Mouse (Mus musculus): ENCODE results near the gene Arhgap45. TPM values are rescaled to one million over a fixed set of nuclear protein-coding genes. Genes with fewer than 3 reads are reported as not detected.
A peak's percentile ranks its signal among the peaks of the same experiment; 100 is the strongest.

Gene Arhgap45
- total RNA-seq, 2 experiments from 2014 or later: 3.5 TPM

DNA sequence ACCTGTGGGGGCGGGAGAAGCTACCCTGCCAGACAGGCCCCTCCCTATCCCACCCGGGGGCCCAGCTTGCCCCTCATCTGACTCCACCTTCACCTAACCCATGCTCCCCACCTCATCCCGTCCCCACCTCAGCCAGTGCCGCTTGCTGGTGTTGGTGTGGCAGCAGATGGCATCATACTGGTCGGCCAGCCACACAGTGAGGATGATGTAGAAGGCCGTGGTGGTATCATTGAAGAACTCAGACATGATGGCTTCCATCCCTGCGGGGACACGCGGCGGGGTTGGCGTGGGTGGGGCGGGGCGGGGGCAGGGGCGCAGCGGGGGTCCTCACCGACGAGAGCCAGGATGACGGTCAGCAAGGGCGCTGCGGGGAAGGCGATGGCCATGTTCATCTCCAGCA is 38.4 kb upstream of the Arhgap45 start:
- Histone ChIP-seq H3K4me3 (no peak overlapping the region), H3K27ac (no peak overlapping the region)
- TF ChIP-seq CTCF (IDR thresholded peaks at IDR 0.05): no peak
- intact Hi-C loops (cut with DNase I): no loop called here
- DNase-seq (ENCODE audit: extremely low spot score in 1 of 2, low spot score in 2 of 2): no peak

DNA sequence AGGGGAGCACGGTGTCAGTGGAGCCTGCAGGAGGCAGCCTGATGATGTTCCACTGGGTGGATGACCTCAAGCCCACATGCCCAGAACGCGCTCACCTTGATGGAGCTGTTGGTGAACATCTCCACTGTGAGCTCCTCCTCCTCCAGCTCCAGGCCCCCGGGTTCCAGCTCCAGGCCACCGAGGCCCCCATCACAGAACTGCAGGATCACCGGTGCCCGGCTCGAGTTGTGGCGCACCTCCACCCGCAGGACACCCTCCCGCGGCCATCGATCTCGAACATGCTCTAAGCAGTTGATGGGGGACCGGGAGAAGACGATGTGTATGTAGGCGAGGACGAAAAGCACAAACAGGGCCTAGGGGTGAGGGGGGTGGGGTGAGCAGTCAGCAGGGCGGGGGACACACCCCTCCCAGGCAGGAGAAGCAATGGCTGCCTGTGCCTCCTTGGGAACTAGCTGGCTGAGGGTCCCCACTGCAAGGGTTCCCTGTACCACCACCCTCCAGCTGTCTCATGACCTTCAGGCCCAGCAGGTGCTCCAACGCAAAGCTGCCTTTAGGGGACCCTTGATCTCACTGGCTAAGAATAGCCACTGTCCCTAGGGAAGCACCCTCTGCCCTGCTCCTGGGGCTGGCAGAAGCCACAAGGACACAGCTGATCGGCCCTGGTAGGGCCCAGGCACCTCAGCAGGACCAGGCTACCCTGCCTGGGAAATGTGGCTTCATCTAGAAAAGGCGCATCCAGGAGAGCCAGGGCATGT is 36.9 kb upstream of the Arhgap45 start:
- no peak for TF ChIP-seq CTCF (IDR thresholded peaks at IDR 0.05)
- no peak overlapping the region for H3K4me3 ChIP-seq
- DNase-seq (ENCODE audit: extremely low spot score in 1 of 2, low spot score in 2 of 2): no peak
- H3K27ac ChIP-seq: no peak overlapping the region
- intact Hi-C loops (cut with DNase I): loop anchor here (10.0 kb wide), 1 partner anchor 265 kb away; the partner anchor contains the start of gene Ndufs7

DNA sequence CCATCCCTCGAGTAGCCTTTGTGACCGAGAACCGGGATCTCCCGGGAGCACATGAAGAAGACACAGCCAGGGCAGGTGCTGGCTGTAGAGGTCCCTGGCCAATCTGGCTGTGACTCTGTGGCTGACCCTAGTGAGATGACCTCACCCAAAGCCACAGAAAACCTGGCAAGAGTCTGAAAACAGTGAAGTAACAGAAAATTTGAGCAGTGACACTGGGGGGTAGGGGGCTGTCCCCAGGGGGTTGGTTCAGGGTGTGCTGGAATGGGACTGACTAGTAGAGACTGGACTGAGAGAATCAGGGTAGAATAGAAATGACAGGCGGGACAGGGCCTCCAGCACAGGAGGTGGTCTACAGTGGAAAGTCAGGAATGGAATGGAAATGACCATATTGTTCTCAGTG is 33.2 kb upstream of the Arhgap45 start:
- intact Hi-C loops (cut with DNase I): loop anchor here (10.0 kb wide), 1 partner anchor 262 kb away; the partner anchor contains the start of gene Ndufs7
- Histone ChIP-seq H3K27ac (peak overlapping the region; percentile 87), H3K4me3 (peak overlapping the region; percentile 77)
- DNase-seq (ENCODE audit: extremely low spot score in 1 of 2, low spot score in 2 of 2): no peak
- no peak for TF ChIP-seq CTCF (IDR thresholded peaks at IDR 0.05)

DNA sequence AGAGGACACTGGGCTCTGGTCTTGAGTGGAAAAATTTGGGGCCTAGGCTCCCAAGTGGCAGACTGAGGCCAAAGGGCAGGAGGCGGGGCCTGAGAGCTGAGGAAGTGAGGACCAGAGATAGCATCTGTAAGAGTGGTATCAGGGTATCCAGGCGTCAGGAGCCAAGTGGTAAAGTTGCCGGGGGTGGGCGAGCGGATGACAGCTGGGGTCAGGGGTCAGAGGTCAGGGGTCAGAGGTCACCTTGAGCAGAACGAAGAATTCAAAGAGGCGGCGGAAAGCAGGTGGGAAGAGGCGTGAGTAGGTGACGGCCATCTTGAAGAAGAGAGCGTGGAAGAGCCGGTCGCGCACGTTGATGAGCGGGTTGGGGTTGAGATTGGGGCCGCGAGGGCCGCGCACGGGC is 32.8 kb upstream of the Arhgap45 start:
- peak overlapping the region; percentile 87 for H3K27ac ChIP-seq
- peak; percentile 58 to 68 for DNase-seq (ENCODE audit: extremely low spot score in 1 of 2, low spot score in 2 of 2)
- peak overlapping the region; percentile 77 for H3K4me3 ChIP-seq
- no peak for TF ChIP-seq CTCF (IDR thresholded peaks at IDR 0.05)
- intact Hi-C loops (cut with DNase I): loop anchor here (1.0 to 10.0 kb wide), 4 partner anchors 23 to 261 kb away; partner anchors contain the start of genes Ndufs7, Polr2e, Stk11 and Wdr18

DNA sequence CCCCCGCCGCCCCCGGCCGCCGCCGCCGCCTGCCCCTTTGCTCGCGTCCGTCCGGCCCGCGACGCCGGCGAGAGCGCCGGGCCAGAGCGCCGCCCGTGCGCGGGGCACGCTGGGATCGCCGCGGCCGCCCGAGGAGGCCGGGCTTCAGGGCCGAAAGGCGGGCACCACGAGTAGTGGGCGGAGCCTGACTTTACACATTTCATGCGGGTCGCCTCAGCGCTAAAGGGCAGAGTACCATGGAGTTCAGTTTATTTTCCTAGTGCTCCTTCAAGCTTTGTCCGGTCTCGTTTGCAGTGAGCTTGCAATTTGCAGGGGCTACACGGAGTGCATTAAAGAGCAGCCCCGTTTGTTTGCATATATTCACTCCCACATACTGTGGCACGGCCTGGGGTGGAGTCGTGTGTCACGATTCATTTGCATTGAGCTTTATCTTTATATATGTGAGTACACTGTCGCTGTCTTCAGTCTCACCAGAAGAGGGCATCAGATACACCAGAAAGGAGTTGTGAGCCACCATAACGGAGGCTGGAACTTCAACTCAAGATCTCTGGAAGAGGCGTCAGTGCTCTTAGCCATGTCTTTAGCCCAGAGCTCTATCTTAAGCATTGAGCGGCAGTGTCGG is 32.1 kb upstream of the Arhgap45 start, which contains the start of gene Tmem259:
Gene Tmem259 (minus strand): TSS at position 136 of the 622 bp plus-strand sequence.
- Histone ChIP-seq H3K4me3 (peak within 1 kb of the TSS; percentile 77), H3K27ac (peak within 1 kb of the TSS; percentile 98)
- peak; percentile 84 to 85 for DNase-seq (ENCODE audit: extremely low spot score in 1 of 2, low spot score in 2 of 2)
- intact Hi-C loops (cut with DNase I): loop anchor here (1.0 to 10.0 kb wide), 4 partner anchors 24 to 260 kb away; partner anchors contain the start of genes Ndufs7, Polr2e, Stk11 and Wdr18
- TF ChIP-seq CTCF (IDR thresholded peaks at IDR 0.05): peak; percentile 63

DNA sequence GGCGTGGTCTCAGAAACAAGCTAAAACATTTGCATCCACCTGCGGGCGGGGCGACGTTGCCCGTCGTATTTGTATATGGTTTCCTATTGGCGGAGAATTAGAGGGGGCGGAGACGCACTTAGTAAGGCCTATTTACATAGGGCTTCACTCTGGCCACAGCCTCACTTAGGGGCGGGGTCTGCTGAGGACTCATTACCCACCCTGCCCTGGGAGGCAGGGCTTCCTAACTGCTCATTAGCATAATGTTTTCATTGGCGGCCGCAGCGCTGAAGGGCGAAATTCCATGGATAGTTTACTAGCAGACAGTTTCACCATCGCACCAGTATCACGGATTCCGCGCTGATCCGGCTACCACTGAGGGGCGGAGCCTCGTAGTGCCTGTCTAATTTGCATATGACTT is 31.6 kb upstream of the Arhgap45 start:
- Histone ChIP-seq H3K4me3 (peak overlapping the region; percentile 64), H3K27ac (peak overlapping the region; percentile 98)
- peak; percentile 89 to 91 for DNase-seq (ENCODE audit: extremely low spot score in 1 of 2, low spot score in 2 of 2)
- intact Hi-C loops (cut with DNase I): loop anchor here (1.0 to 10.0 kb wide), 4 partner anchors 25 to 260 kb away; partner anchors contain the start of genes Ndufs7, Polr2e, Stk11 and Wdr18
- TF ChIP-seq CTCF (IDR thresholded peaks at IDR 0.05): no peak

DNA sequence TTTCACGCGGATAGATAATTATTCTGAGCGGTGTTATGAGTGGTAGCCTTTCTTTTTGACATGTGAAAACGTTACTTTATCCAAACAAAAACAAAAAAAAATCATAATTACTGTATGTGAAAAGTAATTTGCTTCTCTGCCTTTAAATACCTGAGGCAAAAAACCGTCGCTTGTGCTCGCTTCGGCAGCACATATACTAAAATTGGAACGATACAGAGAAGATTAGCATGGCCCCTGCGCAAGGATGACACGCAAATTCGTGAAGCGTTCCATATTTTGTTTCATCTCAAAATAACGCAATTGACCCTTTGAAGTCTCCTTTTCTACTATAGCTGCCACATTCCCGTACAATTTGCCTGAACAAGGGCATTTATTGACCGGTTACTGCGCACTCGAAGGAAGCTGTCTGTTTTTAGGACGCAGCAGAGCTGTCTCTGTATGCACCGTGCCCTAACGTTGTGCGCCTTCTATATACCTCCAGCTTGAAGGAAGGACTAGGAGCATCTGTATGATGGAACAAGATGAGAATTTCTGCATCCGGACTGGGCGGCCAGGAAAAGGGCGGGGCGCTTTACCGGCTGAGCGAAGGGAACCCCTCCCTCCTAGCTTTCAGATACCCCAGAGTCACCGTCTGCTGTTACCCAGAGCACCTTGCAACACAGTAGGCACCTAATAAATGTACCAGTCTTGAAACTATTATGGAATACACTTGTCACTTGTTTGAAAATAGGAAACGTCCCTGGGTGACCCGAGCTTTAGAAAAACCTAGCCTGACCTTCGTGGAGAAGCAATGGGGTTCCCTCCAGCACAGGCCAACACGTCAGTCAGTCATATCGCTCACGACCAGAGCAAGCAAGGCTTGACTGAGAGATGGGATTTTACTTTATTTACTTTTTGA is 30.9 kb upstream of the Arhgap45 start:
- intact Hi-C loops (cut with DNase I): loop anchor here (2.0 to 10.0 kb wide), 3 partner anchors 53 to 259 kb away; partner anchors contain the start of genes Ndufs7, Polr2e and Stk11
- peak overlapping the region; percentile 64 for H3K4me3 ChIP-seq
- H3K27ac ChIP-seq: peak overlapping the region; percentile 98
- peak; percentile 51 to 58 for DNase-seq (ENCODE audit: extremely low spot score in 1 of 2, low spot score in 2 of 2)
- TF ChIP-seq CTCF (IDR thresholded peaks at IDR 0.05): no peak

DNA sequence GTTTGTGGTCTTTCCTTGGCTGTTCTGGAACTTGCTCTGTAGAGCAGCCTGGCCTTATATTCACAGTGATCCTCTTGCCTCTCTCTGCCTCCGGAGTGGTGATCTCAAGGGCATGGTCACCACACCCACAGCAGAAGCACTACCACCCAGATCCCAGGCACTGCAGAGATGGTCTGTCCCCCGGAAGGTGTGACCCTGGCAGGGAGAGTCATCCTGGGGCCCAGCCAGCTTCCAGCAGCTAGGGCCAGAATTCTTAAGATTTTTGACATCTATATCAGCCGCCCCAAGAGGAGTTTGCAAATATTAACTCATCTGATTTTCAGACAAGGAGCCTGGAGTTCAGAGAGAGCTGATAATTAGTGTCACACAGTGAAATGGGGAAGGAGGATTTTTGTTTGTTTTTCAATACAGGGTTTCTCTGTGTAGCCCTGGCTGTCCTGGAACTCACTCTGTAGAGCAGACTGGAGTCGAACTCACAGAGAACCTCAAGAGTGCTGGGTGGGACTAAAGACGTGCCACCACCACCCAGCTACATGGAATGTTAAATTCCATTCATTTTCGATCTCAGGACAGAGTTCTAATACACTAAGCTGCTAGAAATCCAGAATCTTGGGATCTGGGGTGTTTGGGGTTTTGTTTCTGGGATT is 30.1 kb upstream of the Arhgap45 start:
- TF ChIP-seq CTCF (IDR thresholded peaks at IDR 0.05): no peak
- intact Hi-C loops (cut with DNase I): loop anchor here (10.0 kb wide), 1 partner anchor 258 kb away; the partner anchor contains the start of gene Ndufs7
- Histone ChIP-seq H3K4me3 (peak overlapping the region; percentile 64), H3K27ac (peak overlapping the region; percentile 98)
- DNase-seq (ENCODE audit: extremely low spot score in 1 of 2, low spot score in 2 of 2): no peak

DNA sequence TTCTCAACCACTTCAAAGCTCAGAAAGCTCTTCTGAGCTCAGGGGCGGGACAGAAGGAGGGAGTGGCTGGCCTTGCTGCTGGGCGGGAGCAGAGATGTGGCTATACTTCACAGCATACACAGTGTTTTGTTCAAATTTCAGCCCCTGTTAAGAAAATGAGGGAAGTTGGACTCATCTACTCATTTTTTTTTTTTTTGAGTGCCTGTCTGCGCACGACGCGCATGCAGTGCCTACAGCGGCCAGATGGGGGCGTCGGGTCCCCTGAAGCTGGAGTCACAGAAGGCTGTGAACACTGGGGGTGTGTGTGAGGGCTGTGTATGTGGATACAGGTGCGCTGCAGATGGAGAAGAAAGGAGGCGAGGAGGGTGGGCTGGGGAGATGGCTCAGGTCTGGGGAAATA is 29.5 kb upstream of the Arhgap45 start:
- peak overlapping the region; percentile 98 for H3K27ac ChIP-seq
- intact Hi-C loops (cut with DNase I): loop anchor here (10.0 kb wide), 1 partner anchor 258 kb away; the partner anchor contains the start of gene Ndufs7

DNA sequence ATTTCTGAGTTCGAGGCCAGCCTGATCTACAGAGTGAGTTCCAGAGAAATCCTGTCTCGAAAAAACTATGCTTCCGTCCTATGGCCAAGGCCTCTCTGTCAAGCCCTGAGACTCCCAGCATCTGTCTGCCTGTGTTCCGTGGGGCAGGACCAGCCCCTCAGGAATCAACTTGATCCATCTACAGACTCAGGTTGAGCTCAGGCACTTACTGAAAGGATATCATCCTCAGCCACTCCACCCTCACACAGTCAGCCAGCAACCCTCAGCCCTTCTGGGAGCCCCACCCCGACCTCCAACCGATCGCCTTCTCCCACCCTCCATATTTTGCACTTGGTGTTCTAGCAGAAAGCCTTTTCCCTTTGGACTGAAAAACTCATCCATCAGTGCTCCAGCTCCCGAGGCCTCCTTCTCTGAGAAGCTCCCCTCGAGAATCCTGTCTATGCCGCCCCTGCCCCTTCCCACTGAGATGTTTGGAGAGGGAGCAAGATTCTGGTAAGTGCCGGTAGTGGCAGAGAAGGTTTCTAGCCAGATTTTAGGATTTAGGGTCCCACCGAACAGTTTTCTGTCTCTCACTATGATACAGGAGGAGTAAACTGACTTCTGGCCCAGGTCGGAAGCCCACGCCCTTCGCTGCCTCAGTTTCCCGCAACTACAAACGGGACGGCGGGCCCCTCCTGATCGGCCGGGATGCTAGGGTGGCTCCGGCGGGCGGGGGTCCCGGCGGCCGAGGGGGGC is 28.5 kb upstream of the Arhgap45 start:
- peak in 1 of 2 experiments; percentile 10 for DNase-seq (ENCODE audit: extremely low spot score in 1 of 2, low spot score in 2 of 2)
- TF ChIP-seq CTCF (IDR thresholded peaks at IDR 0.05): no peak
- Histone ChIP-seq H3K27ac (peak overlapping the region; percentile 67; the same call in 1 of the 2 replicates), H3K4me3 (peak overlapping the region; percentile 50)
- intact Hi-C loops (cut with DNase I): loop anchor here (10.0 kb wide), 1 partner anchor 257 kb away; the partner anchor contains the start of gene Ndufs7

More for the DNA sequence above, 29.5 kb upstream of the Arhgap45 start:
- peak; percentile 79 to 86 for DNase-seq (ENCODE audit: extremely low spot score in 1 of 2, low spot score in 2 of 2)
- TF ChIP-seq CTCF (IDR thresholded peaks at IDR 0.05): peak; percentile 87
- H3K4me3 ChIP-seq: no peak overlapping the region

Measured in left cerebral cortex, adult 2 months (tissue).